Mouse (Mus musculus) kidney, postnatal 0 days (tissue): ENCODE results near the gene Tcea3. TPM values are rescaled to one million over a fixed set of nuclear protein-coding genes. Genes with fewer than 3 reads are reported as not detected.

Source experiments
- ATAC-seq: fragments of 200-750 bp; cut with Nextera tagmentation; replicated peaks from 2 replicates; pipeline ENCODE4 v1.8.0; 2017; ENCODE audit warnings: low read depth, moderate number of reproducible peaks, moderate TSS enrichment, moderate library complexity; ENCODE audit not compliant: low FRiP score
- DNase-seq: peaks from one replicate; pipeline ENCODE4 v3.0.0-alpha.2; 2016; ENCODE audit warnings: low spot score
- H3K27ac ChIP-seq: fragments of 300-500 bp; sonication (generic); 2 replicates; pipeline ENCODE4 v1.5.1; 2014; ENCODE audit warnings: mild to moderate bottlenecking
- H3K27me3 ChIP-seq: fragments of 300-500 bp; sonication (generic); 2 replicates; pipeline ENCODE4 v1.6.1; 2014; ENCODE audit warnings: low read length, mixed read lengths; ENCODE audit not compliant: insufficient read depth
- H3K36me3 ChIP-seq: fragments of 300-500 bp; sonication (generic); 2 replicates; pipeline ENCODE4 v1.6.1; 2014; ENCODE audit warnings: low read length, mixed read lengths; ENCODE audit not compliant: insufficient read depth
- H3K4me1 ChIP-seq: fragments of 300-500 bp; sonication (generic); replicated peaks from 2 replicates; pipeline ENCODE4 v1.6.1; 2014; ENCODE audit warnings: antibody characterized with exemption, low read length, mixed read lengths; ENCODE audit not compliant: insufficient read depth
- H3K4me2 ChIP-seq: fragments of 300-500 bp; sonication (generic); 2 replicates; pipeline ENCODE4 v1.6.1; 2014; ENCODE audit warnings: mild to moderate bottlenecking, low read length, moderate library complexity, mixed read lengths
- H3K4me3 ChIP-seq: fragments of 300-500 bp; sonication (generic); replicated peaks from 2 replicates; pipeline ENCODE4 v1.5.1; 2014; ENCODE audit warnings: low read depth, low read length
- H3K9ac ChIP-seq: fragments of 300-500 bp; sonication (generic); 2 replicates; pipeline ENCODE4 v1.6.1; 2014; ENCODE audit warnings: low read depth, low read length
- H3K9me3 ChIP-seq: fragments of 300-500 bp; sonication (generic); replicated peaks from 2 replicates; pipeline ENCODE4 v1.6.1; 2016; ENCODE audit warnings: low read length, inconsistent platforms, mixed read lengths
- CTCF ChIP-seq: IDR thresholded peaks from 2 replicates; pipeline ENCODE4 v1.5.1; 2016; ENCODE audit warnings: antibody characterized with exemption, low read depth, mild to moderate bottlenecking, moderate library complexity
- WGBS: fragments of 180-500 bp; shearing (Covaris S2); extraction: QIAGEN DNeasy Blood & Tissue Kit; methylation state at CpG from one replicate; pipeline ENCODE4 v1.1.7; 2014; 5-methylcytosine and 5-hydroxymethylcytosine counted together
- polyA plus RNA-seq: library from polyadenylated mRNA; unstranded; fragments of >200 nt; fragmentation: Nextera tagmentation; extraction: Ambion mirVana; gene quantifications from 2 replicates; pipeline ENCODE4 v1.2.1, GENCODE M21; 2015

The Tcea3 gene
- polyA plus RNA-seq, 1 experiment from 2014 or later, result 11.2 TPM

DNA sequence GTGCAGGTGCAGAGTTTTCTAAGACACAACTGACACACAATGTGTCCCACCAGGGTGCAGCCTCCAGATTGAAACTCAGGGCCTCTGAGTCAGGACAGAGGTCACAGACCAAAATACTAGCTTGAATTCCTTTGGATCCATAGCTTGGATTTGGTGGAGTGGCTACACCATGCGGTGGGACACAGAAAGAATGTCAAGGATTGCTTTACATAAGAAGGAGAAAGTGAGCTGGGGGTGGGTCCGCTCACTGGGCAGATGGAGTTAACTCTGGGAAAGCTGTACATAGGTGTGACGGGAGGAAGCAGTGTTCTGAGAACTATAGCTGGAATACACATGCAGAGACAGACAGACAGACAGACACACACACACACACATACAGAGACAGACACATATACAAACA, 12.4 kb downstream of the Tcea3 start:
- H3K36me3 ChIP-seq, result no peaks in the 10 kb centered on the region
- no peaks in the 10 kb centered on the region for H3K4me1 ChIP-seq
- TF ChIP-seq CTCF, result no peak
- no peak for ATAC-seq
- H3K4me3 ChIP-seq, result no peak overlapping the region
- H3K9me3 ChIP-seq, result no peaks in the 10 kb centered on the region
- no peaks in the 10 kb centered on the region for H3K27me3 ChIP-seq
- H3K9ac ChIP-seq, result no peak overlapping the region
- 60% methylated on average over 3 of the region's 3 CpGs for WGBS
- H3K27ac ChIP-seq, result no peak overlapping the region
- no peak overlapping the region for H3K4me2 ChIP-seq
- DNase-seq, result no peak

DNA sequence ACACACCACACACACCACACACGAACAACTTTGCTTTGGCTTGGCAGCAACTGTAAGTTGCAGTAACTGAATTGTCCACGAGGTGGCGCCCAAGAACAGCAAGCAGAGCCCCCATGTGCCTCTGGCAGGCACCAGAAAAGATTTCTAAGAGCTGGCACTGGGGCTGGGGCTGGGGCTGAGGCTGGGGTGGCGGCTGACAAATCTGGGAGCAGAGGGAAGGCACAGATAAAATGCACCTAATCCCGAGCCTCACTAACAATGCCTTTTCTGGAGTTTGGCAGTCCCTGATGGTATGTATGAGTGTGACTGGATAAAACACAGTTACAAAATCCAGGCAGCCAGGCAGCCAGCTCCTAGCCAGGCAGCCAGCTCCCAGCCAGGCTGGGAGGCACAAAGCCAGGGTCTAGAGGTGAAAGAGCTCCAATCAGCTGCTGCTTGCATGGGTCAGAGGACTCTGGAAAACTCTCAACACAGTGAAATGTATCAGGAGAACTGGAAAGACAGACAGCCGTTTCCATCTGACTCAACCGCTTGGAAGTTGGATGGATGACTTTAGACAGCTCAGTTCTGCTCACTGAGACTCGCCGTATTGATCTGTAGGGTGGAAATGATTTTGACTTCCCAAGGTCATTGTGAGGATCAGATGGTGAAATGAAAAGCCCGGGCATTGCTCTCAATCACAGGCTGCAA, 13.1 kb downstream of the Tcea3 start:
- Histone ChIP-seq H3K36me3 (no peaks in the 10 kb centered on the region), H3K4me1 (no peaks in the 10 kb centered on the region), H3K4me2 (no peak overlapping the region), H3K27ac (no peak overlapping the region), H3K9ac (no peak overlapping the region), H3K4me3 (no peak overlapping the region), H3K9me3 (no peaks in the 10 kb centered on the region), H3K27me3 (no peaks in the 10 kb centered on the region)
- peak; percentile 93 for TF ChIP-seq CTCF
- DNase-seq (peak; percentile 81), ATAC-seq (no peak)
- 40% methylated on average over 10 of the region's 10 CpGs for WGBS

GRCm38 (mm10) chr4:136261912-136262311, 14.4 kb downstream of the Tcea3 start:
- H3K4me3 ChIP-seq, result no peak overlapping the region
- no peak overlapping the region for H3K4me2 ChIP-seq
- no peaks in the 10 kb centered on the region for H3K27me3 ChIP-seq
- WGBS, result 61% methylated on average over 10 of the region's 10 CpGs
- DNase-seq (peak; percentile 39), ATAC-seq (peak; percentile 58)
- no peaks in the 10 kb centered on the region for H3K36me3 ChIP-seq
- TF ChIP-seq CTCF, result no peak
- no peak overlapping the region for H3K9ac ChIP-seq
- H3K9me3 ChIP-seq, result no peaks in the 10 kb centered on the region
- no peaks in the 10 kb centered on the region for H3K4me1 ChIP-seq
- H3K27ac ChIP-seq, result no peak overlapping the region

DNA sequence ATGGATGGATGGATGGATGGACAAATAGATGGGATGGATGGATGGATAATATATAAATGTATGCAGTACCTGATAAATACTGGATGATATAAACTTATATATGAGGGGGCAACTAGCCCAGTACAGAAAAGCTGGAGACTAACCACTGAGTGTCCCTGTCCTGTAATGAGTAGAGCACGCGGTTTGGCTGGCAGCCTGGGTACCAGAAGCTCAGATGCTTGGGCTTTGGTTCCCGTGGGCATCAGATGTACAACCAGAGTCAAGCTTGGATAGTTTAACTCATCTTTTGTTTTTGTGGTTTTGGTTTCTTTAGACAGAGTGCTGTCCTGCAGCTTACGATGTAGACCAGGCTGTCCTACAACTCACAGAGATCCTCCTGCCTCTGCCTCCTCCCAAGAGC, 16.0 kb downstream of the Tcea3 start:
- no peak for ATAC-seq
- Histone ChIP-seq H3K4me1 (no peaks in the 10 kb centered on the region), H3K4me2 (no peak overlapping the region), H3K4me3 (no peak overlapping the region), H3K9ac (no peak overlapping the region), H3K36me3 (no peaks in the 10 kb centered on the region), H3K9me3 (no peaks in the 10 kb centered on the region), H3K27me3 (no peaks in the 10 kb centered on the region), H3K27ac (no peak overlapping the region)
- TF ChIP-seq CTCF, result no peak
- WGBS, result 94% methylated on average over 4 of the region's 4 CpGs
- no peak for DNase-seq

- no peak for TF ChIP-seq CTCF
- DNase-seq, result no peak
Observed at GRCm38 (mm10) chr4:136266716-136267343, 19.3 kb downstream of the Tcea3 start.

GRCm38 (mm10) chr4:136268912-136269311, 21.4 kb downstream of the Tcea3 start:
- ATAC-seq, result no peak
- H3K4me2 ChIP-seq, result no peak overlapping the region
- no peak overlapping the region for H3K27ac ChIP-seq
- TF ChIP-seq CTCF, result no peak
- H3K9me3 ChIP-seq, result no peaks in the 10 kb centered on the region
- H3K4me1 ChIP-seq, result no peaks in the 10 kb centered on the region
- H3K4me3 ChIP-seq, result no peak overlapping the region
- WGBS, result 88% methylated on average over 1 of the region's 1 CpGs
- H3K9ac ChIP-seq, result no peak overlapping the region
- H3K36me3 ChIP-seq, result no peaks in the 10 kb centered on the region
- DNase-seq, result no peak
- H3K27me3 ChIP-seq, result no peaks in the 10 kb centered on the region

More at GRCm38 (mm10) chr4:136266716-136267343, 19.3 kb downstream of the Tcea3 start:
- no peak overlapping the region for H3K4me2 ChIP-seq
- no peak for ATAC-seq
- no peaks in the 10 kb centered on the region for H3K36me3 ChIP-seq
- no peak overlapping the region for H3K9ac ChIP-seq
- H3K9me3 ChIP-seq, result no peaks in the 10 kb centered on the region
- no peak overlapping the region for H3K4me3 ChIP-seq
- no peak overlapping the region for H3K27ac ChIP-seq
- H3K27me3 ChIP-seq, result no peaks in the 10 kb centered on the region
- no peaks in the 10 kb centered on the region for H3K4me1 ChIP-seq
- WGBS, result 77% methylated on average over 9 of the region's 9 CpGs
